Mouse (Mus musculus): ENCODE results near the gene Pde1a.

Gene Pde1a

DNA sequence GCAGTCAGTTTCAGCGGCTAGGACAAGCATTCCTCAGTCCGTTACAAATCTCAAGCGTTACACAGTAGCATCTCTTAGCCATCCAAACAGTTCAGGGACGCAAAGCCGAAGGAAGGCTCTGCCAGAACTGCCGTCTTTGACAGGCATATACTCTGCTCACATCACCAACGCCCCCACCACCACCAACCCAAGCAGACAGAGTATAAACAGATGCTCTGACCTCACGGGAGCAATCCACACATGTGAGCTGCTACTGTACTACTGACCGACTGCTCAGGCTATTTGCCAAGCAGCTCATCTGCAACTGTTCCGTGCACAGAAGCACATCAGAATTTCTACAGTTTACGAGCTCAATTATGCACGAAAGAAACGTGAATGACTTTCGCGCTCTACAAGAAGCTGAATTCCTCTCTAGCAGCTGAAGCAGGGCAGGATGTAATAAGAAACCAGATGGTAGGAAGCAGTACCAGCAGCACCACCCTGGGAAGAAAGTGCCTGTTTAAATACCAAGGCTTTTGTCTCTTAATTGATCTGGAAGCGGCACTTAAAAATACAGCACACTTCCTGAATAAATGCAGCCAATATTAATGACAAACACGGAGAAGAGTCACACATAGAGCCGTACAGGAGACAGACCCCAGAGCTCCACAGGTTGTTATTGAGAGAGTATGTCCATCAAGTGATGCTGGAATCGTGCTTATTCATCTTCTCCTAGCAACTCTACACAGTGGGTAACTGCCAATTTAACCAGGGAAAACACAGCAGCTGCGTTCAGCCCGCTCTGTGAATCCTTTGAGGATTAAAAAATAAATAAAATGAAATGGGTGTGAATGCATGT, at the start of gene Pde1a:
Gene Pde1a, minus strand, starts transcription at position 598 of the 838 bp plus-strand sequence.
- DNase-seq (ENCODE audit: low spot score) = peak; percentile 31

DNA sequence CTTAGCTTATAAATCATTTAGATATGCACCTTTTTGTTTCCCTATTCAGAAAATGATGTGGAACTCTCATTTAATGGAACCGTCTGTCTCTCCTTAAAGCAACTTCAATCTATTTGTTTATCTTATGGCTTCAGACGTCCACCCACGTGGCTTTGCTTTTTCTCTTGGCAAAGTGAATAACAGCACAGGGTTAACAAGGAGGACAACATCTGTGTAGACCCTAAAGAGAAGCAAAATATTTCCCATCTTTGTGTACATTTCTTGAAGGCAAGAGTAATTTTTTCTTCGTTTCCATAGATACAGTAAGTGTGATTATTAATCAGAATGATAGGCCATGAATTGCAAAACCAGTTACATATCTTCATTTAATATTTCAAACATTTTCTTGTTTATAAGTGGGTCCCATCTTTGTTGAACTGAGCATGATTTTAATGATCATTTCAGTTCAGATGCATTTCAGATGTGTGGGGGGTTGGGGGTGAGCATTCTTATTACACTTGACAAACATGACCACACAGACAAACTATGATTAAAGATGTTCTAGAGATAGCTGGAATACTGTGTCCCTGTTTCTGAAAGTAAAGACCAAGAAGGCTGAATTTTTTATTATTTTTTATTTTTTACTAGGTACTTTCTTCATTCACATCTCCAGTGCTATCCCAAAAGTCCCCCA, 49.5 kb upstream of the Pde1a start:
- no peak for DNase-seq (ENCODE audit: low spot score)

DNA sequence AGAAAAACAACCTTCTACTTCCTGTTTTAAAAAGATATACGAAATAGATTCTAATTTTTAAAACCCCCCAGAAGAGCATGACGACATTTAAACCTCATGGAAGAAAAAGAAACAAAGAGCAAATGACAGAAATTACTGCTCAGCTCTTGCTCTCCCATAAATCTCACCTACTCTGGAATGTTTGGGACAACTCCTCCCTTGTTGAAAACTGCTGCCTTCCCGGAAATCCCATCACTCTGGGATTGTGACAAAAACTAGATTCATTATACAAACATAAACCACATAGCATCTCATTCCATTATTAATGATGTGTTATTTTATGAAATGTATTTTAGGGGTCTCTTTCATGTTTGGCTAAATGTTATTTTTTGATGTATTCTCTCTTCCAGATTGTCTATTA, 48.9 kb upstream of the Pde1a start:
- no peak for DNase-seq (ENCODE audit: low spot score)

DNA sequence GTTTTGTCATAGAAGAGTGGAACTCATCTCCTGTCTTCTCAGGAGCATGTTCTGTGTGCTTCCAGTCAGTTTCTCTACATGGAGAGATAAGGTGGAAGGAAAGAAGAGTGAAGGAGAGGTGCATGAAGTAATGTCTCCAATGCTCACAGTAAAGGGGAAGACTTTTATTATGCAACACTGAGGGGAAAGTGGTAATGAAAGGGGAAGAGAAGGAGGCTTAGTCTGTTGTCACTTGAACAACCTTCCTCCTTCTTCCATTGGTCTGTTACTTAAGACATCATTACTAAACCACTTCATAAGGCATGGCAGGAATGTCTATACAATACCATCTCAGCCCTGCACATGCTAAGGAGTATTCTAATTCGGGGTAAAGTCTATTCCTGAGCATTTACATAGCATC, 38.8 kb upstream of the Pde1a start:
- DNase-seq (ENCODE audit: low spot score) = no peak

DNA sequence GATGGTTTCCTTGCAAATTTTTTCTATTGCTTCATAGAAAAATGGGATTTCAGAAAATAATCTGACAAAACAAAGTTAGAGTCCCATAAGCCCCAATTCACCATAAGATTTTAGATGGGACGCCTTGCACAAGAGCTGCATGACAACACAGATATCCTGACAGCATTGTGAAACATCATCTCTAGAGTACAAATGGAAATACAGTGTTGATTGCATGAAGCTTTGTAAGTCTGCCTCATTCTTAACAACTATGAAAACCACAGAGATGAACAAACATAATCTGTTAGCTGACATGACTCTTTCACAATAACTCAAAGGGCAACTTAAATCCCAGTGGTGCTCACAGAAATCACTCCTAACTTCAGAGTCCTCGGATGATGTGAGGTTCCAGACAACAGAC, 29.5 kb upstream of the Pde1a start:
- no peak for DNase-seq (ENCODE audit: low spot score)

DNA sequence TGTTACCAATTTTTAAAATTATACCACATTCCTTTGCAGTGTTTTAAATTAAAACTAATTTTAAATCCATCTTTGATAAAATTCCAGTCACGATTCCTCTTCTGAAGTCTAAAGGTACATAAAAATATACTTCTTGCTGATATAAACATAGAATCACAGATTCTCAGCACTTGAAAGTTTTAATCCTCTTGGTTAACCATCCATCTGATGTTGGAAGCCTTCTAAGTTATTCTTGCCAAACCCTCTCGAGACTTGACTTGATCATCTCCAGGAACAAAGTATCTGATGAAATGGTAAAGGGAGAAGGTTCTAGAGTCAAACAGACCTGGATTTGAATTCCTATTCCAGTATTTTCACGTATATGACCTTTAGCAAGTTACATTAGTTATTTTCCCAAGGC, 28.9 kb upstream of the Pde1a start:
- DNase-seq (ENCODE audit: low spot score) = no peak

DNA sequence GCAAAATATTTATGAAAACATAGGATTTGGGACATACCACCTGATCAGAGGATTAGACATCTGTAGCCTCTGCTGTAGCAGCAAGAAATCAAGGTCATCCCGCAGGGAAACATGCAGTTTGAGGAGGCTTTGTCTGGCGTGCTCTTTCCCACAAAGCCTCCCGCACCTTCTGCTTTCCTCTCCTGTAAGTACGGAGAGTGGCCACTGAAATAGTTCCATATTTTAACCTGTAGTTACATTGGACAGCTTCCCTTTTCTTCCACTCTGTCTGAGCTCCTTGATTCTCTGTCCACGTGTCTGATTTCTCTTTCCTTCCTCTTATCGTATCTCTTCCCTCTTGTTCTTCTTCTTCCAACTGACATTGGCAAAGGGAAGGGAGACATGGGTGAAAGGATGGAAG, 20.8 kb upstream of the Pde1a start:
- DNase-seq (ENCODE audit: low spot score) = no peak

DNA sequence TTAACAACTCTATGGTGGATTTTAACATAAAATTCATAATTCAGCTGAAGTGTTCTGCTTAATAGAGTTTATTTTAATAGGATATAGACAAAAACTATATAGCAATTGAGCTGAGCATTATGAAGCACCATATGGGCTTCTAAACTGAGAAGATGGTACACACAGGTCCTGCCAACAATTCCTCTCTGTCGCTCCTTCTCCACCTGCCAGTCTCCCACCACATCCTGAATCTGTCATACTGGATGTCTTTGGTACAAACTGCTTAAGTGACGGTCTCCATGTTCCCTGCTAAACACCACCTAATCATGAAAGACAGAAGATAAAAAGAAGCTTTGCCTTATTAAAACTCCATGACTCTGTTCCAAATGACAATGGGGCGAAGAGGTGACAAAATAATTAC, 20.1 kb upstream of the Pde1a start:
- no peak for DNase-seq (ENCODE audit: low spot score)

DNA sequence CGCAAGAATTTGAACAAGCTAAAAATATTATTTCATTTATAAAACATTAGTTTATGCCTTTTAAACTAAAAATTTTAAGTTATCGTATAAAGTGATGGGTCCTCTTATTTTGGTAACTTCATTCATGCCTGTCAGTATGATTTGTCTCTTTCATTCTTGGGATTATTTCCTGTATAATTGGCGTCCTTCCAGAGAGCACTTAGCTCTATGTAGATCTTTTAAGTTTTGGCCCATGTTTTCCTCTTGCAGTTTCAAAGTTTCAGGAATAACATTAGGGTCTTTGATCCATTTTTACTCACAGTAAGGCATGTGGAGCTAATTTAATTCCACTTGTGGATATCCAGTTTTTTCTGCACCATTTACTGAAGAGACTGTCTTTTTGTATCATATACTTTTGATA, 5.8 kb upstream of the Pde1a start:
- no peak for DNase-seq (ENCODE audit: low spot score)

DNA sequence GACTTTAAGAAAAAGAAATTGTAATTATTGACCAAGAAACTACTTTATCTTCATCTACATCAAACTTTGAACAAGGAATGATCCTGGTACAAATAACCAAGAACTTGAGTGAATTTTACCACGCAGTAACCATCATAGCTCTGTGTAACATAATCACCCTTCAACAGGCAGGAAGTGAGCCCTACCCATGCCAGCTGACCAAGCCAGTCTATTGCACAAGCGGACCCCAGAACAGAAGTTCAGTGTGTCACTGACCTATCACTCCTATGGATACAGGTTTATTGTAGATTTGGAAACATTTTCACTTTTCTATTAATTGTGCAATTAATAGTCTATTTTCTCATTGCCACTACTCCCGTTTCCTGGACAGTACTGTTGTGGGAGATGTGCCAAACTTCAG, 3.4 kb upstream of the Pde1a start:
- DNase-seq (ENCODE audit: low spot score) = no peak

DNA sequence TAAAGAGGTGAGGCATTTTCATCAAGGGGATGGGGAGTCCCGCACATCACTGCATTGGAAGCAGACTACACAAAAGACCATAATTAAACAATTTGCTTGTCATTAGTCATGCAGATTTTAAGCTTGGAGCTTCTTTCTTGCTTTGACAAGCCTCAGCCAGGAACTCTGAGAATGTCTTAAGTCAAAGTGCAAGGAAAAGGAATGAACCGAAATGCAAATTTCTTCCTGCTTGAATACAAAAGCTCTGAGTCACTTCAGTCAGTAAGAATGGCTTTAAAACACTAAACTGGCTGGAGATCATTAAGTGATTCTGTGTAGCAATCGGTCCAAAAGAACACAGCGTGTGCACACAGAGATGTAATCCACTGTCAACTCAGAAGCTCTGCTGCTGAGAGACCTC, 2.6 kb downstream of the Pde1a start:
- no peak for DNase-seq (ENCODE audit: low spot score)

DNA sequence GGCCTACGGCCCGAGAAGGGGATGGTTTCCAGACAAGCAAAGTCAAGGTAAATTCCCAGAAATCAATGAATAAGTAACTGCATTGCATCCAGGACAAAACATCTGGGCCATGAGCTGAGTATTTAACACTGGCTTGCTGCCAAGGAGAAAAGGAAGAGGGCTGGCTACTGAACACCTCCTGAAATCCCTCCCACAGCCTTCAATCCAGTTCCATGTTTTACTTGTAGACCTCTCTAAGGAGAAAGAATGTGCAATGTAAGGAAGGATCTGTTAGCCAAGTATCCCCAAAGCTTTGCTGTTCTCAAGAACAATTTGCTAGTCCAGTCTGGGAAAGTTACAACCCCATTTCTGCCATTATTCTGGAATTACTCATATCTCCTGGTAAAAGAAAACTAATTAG, 42.4 kb downstream of the Pde1a start:
- DNase-seq (ENCODE audit: low spot score) = peak; percentile 20

DNA sequence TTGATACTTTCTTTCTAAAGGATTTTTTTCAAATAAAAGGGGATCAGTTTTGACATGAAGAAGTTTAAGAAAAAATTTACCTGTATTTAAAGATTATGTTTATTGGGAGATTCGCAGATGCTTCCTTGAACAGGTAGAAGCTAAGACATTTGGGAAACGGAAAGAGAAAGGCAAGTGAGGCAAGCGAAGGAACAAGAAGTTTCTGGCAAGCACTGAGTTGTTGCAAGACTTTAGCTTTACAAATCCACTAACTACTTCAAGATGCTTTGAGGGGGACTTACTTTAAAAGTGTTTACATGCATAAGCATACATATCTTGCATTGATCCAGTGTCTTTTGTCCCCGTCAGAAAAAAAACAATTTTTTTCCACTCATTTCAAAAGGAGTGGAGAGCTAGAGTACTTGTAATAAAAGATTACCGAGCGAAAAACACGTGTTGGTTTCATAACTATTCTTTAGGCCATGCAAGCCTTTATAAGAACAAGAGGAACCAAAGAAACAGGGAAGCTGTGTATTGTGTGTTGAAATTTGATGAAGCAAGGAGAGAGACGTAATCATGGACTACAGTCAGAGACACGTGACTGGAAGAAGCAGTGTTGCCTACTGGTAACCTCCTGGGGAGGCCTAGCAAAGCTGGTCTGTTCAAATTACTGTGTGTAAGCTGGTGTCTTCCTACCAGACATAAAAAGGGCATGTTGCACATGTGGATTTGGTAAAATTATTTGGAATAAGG, 49.0 kb downstream of the Pde1a start:
- DNase-seq (ENCODE audit: low spot score) = no peak

DNA sequence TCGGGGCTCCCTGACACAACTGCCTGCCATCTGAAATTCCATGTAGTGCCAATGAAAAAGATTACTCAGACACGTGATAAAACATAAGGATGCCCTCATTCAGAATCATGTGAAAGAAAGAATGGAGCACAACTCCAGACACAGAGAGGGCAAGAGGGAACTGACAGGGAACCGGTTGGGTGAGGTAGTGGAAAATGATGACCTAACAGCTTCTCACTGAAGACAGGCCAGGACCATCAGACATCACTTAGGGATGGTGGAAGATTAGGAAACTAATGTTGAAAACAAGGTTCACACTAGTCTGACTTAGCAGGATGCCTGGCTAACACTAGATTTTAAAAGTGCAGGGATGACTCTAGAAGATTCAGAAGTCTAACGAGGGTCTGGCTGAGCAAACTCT, 49.6 kb downstream of the Pde1a start:
- no peak for DNase-seq (ENCODE audit: low spot score)

DNA sequence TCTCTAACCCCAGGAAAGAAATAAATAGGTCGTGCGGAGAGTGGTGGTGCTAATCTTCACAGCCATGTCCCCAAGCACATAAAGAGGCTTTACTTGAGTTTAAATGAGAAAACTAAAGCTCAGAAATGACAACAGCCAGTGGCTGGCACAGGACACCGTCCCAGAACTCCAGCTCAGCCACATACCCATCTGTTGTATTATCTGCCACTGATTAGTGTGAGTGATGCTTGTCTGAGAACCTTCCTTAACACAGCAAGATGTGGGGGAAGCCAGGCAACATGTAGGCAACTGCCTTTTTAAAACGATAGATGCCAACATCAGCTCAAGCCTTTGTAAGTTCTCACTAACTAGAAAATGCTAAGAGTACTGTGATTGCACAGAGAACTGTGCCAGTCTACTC, 52.9 kb downstream of the Pde1a start:
- no peak for DNase-seq (ENCODE audit: low spot score)

DNA sequence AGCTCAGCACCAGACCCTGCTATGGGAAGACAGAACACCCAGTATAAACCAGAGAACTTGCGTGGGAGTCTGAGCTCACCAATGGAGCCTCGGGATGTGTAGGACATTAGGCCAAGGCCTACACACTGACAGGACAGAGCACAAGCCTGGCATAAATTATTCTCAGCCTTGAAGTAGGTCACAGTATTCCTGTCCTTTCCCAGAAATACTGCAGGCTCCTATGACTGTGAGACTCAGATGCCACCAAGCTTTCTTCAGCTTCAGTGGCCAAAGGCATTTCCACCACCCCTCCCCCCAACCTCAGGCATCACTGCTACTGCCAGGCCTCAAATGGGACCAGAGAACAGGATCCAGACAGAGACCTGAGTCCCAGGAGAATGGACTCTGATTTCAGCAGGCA, 54.7 kb downstream of the Pde1a start:
- no peak for DNase-seq (ENCODE audit: low spot score)

DNA sequence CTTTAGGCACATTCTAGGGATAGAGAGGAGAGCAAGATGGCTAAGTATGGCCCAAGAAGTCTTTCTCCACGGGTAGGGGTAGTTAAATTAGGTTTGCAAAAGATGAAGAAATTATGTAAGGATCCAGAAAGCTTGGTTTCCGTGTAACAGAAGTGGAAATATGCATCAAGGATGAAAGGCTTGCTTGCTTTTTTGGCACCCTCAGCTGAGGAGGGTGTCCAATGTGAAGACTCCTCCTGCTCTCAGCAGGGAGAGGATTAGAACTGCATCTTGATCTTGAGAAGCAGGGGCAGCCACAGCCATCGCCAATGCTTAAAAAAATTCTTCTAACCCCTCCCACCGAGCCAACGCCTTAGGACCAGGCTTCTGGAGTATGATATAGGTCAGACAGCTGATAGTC, 55.2 kb downstream of the Pde1a start:
- no peak for DNase-seq (ENCODE audit: low spot score)

DNA sequence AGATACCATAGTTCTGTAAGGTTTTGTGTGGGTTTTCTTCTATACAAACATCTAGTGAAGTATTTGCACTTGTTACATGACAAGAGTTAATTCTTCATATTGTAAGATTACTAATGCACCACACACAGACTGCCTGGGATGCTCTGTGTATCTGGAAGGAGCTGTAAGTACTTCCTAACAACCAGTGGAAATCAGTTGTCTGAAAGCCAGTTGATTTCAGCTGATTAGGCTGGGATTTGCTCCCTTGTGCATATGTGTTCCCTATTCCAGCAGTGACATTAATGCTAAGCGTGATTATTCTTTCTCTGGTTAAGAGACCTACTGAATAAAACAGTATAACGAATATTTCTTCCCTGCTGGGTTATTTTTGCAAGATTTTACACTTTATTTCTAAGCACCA, 55.8 kb downstream of the Pde1a start:
- DNase-seq (ENCODE audit: low spot score) = no peak

DNA sequence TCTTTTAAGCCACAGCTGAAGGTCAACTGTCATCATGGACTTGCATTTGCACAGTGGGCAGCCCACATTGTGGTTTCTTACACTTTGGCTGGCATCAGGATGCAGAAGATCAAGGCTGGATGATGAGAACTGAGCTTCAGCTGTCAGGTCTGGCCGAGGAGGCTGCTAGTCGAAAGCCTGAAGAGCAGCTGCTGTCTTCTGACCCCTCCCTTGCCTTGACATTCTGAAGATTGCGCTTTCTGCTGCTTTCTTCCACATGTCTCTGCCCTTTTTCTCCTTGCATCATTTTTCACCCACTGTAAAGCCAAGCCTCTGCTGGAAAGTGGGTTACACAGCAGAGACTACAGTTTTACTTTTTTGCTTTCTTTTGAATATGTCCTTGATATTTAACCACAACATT, 59.5 kb downstream of the Pde1a start:
- DNase-seq (ENCODE audit: low spot score) = no peak

DNA sequence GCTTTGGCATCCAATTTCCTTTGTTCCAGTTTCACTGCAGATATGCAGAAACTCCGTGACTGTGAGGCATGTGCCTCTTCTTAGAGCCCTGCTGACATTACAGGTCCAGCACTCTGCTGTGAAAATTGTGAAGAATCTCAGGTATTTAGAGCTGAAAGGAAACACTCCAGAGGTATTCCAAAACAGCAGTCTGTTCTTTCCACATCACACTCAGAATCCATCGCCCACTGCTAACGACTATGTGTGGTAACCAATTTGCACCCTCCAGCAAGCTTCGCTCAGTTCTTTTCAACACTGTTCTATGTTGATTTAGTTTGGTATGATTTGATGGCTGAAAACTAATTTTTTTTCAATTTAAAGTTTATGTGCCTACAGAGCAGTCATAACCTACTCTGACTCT, 62.8 kb downstream of the Pde1a start:
- DNase-seq (ENCODE audit: low spot score) = no peak

DNA sequence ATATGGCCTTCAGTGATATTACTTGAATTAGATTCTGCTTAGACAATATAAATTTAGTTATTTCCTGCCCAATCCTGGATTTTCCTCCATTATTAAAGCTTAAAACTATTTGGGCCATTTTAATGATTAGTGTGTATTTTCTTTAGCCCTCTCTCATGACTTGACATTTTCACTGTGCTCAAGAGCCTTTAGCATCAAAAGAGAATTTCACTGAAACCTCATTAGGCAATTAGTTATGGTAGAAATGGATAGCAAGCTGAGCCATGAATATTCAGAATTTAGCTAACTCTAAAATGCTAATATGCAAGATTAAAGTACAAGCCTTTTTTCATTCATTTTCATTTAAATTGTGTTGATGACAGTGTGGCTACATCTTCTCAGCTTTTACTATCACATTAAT, 73.2 kb downstream of the Pde1a start:
- no peak for DNase-seq (ENCODE audit: low spot score)

DNA sequence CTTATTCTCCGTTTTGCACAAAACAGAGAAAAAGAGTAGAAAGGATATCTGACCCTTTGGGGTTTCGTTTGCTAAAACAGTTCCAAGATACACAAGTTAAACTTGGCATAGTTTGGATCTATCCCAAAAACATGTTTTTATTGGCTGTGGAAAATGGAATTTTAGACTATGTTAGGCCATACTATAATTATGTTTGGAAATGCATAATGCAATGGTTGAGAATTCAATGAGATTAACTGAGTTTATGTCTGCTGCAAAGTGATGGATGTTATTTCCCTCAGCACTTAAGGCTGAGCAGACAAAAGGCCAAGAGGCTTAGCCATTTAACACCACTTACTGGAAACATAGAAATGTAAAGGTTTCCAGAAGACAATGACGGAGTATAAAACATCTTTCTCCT, 75.2 kb downstream of the Pde1a start:
- no peak for DNase-seq (ENCODE audit: low spot score)

All from yolk sac, embryonic 10.5 days (tissue).